Mouse (Mus musculus): ENCODE results near the gene Daxx. TPM values are rescaled to one million over a fixed set of nuclear protein-coding genes. Genes with fewer than 3 reads are reported as not detected.
A peak's percentile ranks its signal among the peaks of the same experiment; 100 is the strongest.

Daxx gene
- total RNA-seq, 2 experiments from 2014 or later, result 29.6 to 32.9 TPM

DNA sequence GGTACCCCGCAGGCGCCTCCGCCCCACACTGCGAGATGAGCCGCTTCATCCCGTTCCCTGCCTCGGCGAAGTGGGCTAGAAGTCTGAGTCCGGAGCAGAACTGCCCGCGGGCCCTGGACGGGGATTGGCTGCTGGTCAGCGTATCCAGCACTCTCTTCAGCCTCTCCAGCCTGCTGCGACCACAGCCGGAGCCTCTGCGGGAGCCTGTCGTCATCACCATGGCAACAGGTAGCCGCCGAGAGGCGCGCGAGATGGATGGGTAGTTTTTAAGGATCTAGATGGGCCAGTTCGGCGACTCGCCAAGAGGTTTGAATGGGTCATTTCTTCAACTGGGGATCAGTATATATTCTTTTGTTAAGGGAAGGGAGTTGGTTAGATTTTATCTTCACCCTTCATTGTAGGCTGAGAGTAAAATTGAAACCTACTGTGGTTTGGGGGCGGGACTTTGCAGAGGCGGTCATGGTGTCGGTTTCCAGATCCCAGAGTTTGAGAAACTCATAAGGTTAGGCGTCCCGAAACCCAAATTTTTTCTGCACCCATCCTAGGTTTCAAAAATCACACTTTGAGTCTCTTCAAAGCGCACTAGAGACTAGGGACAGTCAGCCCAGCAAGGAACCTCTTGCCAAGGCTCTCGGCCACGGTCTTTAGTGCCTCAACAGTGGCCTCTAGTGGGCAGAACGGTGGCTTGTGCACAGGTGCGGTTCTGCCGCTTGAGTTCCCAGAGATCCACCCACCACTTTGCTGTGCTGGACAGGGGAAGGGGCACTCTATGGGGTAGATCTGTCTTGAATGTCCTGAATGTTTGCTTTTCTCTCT lies 11.3 kb downstream of the Daxx start:
- peak in 1 of 2 experiments; percentile 88 for DNase-seq (ENCODE audit: low spot score in 2 of 2)

DNA sequence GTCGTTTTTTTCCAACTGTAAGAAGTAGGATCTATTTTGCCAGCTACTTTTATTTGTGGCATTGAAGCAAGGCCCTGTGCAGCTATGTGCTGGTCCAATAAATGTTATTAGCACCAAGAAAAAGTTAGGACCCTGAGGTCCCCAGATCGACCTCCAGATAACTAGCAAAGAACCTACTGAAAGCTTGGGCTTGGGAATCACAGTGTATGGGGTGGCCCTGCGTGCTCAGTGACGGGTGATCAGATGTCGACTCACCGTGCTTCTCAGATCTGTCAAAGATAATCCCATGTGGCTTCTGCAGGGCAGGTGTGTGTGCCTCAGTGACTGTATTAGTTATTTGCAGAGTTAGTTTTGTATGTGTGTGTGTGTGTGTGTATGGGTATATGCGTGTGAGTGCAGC lies 12.1 kb downstream of the Daxx start:
- no peak for DNase-seq (ENCODE audit: low spot score in 2 of 2)

GRCm38 (mm10) chr17:33924577-33925283 lies 15.5 kb downstream of the Daxx start:
- no peak for DNase-seq (ENCODE audit: low spot score in 2 of 2)

DNA sequence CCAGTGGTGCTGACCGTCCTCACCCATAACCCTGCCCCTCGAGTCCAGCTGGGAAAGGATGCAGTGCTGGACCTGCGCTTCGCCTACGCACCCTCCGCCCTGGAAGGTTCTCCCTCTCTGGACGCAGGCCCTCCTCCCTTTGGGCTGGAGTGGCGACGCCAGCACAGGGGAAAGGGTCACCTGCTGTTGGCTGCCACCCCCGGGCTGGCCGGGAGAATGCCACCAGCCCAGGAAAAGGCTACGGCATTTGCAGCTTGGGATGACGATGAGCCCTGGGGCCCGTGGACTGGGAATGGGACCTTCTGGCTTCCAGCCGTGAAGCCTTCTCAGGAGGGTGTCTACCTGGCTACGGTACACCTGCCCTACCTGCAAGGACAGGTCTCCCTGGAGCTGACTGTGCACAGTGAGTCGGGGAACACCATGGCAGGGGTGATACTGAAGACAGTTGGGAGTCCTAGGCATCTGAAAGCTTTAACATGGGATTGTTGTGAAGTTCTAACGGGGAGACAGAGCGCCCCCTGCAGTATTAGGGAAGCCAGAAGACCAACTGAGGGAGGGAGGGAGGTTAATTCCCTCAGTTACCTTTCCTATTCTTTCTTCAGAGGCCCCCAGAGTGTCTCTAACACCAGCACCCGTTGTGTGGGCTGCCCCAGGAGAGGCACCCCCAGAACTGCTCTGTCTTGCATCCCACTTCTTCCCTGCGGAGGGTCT lies 16.3 kb downstream of the Daxx start:
- no peak for DNase-seq (ENCODE audit: low spot score in 2 of 2)

DNA sequence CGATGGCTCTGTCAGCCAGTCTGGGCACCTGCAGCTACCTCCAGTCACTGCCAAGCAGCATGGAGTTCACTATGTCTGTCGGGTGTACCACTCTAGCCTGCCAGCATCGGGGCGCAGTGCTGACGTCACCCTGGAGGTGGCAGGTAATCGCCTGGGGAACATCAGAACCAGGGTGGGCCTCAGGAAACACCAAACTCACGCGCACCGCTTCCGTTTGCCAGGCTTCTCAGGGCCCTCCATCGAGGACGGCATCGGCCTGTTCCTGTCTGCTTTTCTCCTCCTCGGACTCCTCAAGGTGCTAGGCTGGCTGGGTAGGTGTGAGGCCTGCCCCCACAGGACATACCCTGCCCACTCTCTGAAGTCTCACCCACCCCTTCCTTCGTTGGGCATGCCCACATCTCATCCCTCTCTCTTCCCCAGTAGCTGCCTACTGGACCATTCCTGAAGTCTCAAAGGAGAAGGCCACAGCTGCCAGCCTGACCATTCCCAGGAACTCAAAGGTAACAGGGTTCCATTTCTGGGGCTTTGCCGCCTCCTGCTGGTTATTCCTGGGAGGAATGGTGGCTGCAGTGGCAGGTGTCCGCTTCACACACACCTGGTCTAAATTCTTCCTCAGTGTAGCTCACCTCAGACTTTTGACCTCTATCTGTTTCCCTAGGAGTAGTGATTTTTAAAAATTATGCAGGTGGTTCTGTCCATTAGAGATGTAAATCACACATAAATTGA lies 17.2 kb downstream of the Daxx start:
- no peak for DNase-seq (ENCODE audit: low spot score in 2 of 2)

GRCm38 (mm10) chr17:33928251-33928947 lies 19.2 kb downstream of the Daxx start:
- no peak for DNase-seq (ENCODE audit: low spot score in 2 of 2)

DNA sequence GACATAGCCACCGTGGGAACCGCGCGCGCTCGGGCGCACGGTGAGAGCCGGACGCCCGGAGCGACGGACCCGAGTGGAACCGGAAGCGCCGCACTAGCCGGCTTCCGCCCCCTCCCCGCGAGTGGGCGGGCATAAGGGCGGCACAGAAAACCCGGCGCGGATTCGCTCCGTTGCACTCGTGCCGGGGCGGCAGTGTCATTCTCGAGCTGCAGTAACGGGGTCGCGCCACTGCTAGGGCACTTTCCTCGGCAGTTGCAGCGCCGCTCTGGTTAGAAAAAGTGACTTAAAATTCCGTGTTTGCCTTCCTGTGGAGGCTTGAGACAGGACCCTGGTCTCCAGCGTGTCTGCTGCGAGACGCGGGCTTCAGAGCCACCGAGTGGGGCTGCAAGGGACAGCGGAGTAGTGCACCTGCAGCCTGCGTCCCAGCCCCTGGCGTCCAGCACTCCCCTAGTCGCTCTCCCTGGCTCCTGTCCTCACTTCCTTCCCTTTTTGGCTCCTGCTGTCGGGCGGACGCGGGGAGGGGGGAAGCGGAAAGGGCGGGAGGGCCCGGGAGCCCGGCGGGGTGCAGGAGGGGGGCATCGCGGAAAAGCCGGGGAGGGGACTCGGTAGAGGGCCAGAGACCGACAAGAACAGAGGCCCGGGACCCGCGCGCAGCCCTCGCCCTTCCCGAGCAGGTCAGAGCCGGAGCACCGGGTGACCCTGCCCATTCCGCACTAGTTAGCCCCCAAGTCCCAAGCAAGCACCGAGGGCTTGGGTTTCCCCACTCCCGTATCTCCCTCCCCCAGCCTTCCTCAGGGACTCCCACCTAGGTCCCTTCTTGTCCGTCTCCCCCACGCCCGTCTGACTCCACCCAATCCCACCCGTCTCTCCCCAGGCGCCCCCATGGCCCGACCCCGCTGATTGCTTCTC lies 20.4 kb downstream of the Daxx start, which contains the start of gene Rgl2:
TSS of gene Rgl2 (plus strand) at position 173 of the 909 bp plus-strand sequence.
- peak; percentile 91 to 94 for DNase-seq (ENCODE audit: low spot score in 2 of 2)

DNA sequence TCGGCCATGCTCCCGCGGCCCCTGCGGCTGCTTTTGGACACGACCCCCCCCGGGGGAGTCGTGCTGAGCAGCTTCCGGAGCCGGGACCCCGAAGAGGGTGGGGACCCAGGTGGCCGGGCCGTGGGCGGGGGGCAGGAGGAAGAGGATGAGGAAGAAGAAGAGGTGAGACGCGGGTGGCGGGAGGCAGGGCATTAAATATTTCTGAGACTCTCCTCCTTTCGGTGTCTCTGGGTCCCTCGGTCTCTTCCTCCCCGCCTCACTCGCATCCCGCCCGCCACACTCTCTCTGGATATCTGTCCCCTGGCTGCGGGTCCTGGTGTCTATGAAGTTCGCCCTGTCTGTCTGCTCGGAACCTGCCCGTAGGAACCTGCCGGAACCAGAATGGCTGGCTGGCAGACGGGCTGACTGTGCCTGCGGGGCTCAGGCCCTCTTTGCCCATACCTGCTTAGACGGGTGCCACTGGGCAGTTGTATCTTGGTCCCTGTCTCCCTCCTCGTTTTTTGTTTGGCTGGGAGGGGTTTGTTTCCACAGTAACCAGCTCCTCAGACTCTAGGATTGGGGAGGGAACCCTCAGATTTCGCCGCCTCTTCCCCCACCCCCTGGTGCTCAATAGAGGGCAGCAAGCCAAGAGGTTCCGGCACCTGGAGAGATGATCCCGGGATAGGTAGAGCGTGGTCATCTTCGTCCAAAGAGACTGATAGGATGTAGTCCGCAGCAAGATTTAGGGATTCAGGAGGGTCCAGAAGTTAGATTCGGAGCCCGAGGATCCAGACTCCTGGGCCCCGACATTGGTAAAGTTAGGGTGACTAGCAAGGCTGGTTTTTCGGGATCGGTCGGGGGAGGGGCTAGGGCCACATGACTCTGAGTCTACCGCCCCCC lies 21.3 kb downstream of the Daxx start:
- peak in 1 of 2 experiments; percentile 83 for DNase-seq (ENCODE audit: low spot score in 2 of 2)

DNA sequence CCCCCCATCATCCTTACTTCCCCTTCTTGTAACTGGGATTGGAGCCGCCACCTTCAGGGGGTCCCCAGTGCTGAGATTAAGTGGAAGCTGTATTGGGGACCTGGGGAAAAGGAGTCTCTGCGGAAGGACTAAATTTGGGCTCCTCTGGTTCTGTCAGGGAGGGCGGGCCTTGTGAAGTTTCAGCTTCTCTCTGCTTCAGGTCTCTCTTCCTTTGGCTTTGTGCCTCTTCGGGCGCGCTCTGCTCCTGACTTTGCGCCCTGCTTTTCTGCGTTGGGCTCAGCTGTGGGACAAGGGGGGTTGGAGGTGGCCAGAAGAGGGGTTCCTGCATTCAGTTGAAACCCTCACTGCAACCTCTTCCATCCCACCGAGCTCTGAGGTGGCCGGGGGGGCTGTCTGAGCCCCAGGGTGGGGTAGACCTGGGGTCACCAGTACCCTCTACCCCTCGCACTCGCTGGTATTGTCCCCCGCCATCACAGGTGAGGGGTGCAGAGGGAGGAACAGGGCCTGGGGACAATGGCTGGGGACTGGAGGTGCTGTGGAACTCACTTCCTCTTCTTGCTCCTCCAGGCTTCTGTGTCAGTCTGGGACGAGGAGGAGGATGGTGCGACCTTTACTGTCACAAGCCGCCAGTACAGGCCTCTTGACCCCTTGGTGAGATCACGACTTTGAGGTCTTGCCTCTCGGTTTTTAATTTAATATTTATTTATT lies 22.1 kb downstream of the Daxx start:
- DNase-seq (ENCODE audit: low spot score in 2 of 2), result no peak

DNA sequence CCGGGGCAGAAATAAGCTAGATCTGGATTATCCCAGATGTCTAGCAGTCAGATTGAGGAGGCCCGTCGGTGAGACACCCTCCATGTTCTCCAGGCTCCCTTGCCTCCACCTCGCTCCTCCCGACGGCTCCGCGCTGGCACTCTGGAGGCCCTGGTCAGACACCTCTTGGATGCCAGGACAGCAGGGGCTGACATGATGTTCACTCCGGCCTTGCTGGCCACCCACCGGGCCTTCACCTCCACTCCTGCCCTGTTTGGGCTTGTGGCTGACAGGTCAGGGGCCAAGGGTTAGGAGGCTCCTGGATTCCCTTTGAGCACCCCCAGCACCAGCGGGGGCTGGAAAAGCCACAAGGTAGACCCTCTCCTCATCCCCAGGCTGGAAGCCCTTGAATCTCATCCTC lies 22.7 kb downstream of the Daxx start:
- DNase-seq (ENCODE audit: low spot score in 2 of 2), result no peak

- DNase-seq (ENCODE audit: low spot score in 2 of 2), result no peak
These were observed 23.2 kb downstream of the Daxx start for GRCm38 (mm10) chr17:33932448-33932847.

- no peak for DNase-seq (ENCODE audit: low spot score in 2 of 2)
These were observed 23.8 kb downstream of the Daxx start for GRCm38 (mm10) chr17:33932970-33933369.

GRCm38 (mm10) chr17:33935422-33936055 lies 26.3 kb downstream of the Daxx start:
- no peak for DNase-seq (ENCODE audit: low spot score in 2 of 2)

DNA sequence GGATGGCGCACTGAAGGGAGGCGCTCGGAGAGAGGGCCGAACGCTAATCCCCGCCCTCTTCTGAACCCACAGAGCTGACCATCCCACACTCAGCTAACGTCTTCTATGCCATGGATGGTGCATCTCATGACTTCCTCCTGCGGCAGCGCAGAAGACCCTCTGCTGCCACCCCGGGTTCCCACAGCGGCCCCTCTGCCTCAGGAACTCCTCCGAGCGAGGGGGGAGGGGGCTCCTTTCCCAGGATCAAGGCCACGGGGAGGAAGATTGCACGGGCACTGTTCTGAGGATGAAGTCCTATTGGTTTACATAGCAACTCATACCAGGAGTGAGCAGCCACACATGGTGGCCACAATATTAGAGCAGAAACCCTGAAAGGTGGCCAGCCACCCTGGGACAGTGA lies 27.8 kb downstream of the Daxx start:
- no peak for DNase-seq (ENCODE audit: low spot score in 2 of 2)

- DNase-seq (ENCODE audit: low spot score in 2 of 2), result no peak
These were observed 29.6 kb downstream of the Daxx start for GRCm38 (mm10) chr17:33938783-33939182.

- DNase-seq (ENCODE audit: low spot score in 2 of 2), result peak; percentile 84 to 95
These were observed 31.1 kb downstream of the Daxx start, which contains the start of the genes Pfdn6 and Wdr46 for GRCm38 (mm10) chr17:33940206-33940805. Gene Pfdn6, minus strand, starts transcription at chr17:33940343. Gene Wdr46, plus strand, starts transcription at chr17:33940660.

DNA sequence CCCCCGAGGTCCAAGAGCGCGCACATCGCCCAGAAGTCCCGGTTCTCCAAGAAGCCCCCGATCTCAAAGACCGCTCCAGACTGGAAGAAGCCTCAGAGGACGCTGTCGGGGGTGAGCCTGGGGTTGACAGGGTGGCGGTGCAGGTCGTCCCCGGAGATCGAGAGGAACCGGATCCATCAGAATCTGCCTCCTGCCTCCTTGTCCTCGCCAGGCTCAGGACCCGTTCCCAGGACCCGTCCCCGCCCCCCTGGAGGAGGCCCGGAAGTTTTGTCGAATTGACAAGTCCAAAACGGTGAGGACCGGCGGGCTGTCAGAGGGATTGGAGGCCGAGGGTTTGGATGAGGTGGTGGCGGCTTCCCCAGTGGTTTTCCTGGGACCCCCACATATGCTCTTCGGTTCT lies 31.8 kb downstream of the Daxx start:
- no peak for DNase-seq (ENCODE audit: low spot score in 2 of 2)
